Mouse (Mus musculus) lung, embryonic 14.5 days (tissue): Measurements from ENCODE around the gene Banf1. TPM values are rescaled to one million over a fixed set of nuclear protein-coding genes. Genes with fewer than 3 reads are reported as not detected.

Experiments
- ATAC-seq: fragments of 200-750 bp; cut with Nextera tagmentation; 2 replicates; pipeline ENCODE4 v1.8.0; 2017; ENCODE audit warnings: mild to moderate bottlenecking, moderate TSS enrichment, moderate library complexity; ENCODE audit not compliant: insufficient read depth
- DNase-seq: peaks from one replicate; pipeline ENCODE4 v3.0.0-alpha.2; 2015
- H3K27ac ChIP-seq: fragments of 300-500 bp; sonication (generic); 2 replicates; pipeline ENCODE4 v1.5.1; 2014; ENCODE audit warnings: low read depth, mild to moderate bottlenecking, moderate library complexity
- H3K27me3 ChIP-seq: fragments of 300-500 bp; sonication (generic); 2 replicates; pipeline ENCODE4 v1.6.1; 2014; ENCODE audit warnings: low read length, control low read depth; ENCODE audit not compliant: insufficient read depth
- H3K36me3 ChIP-seq: fragments of 300-500 bp; sonication (generic); 2 replicates; pipeline ENCODE4 v1.6.1; 2014; ENCODE audit warnings: control low read depth; ENCODE audit not compliant: insufficient read depth
- H3K4me1 ChIP-seq: fragments of 300-500 bp; sonication (generic); 2 replicates; pipeline ENCODE4 v1.6.1; 2014; ENCODE audit warnings: antibody characterized with exemption, control low read depth; ENCODE audit not compliant: insufficient read depth
- H3K4me2 ChIP-seq: fragments of 300-500 bp; sonication (generic); 2 replicates; pipeline ENCODE4 v1.6.1; 2014; ENCODE audit warnings: mild to moderate bottlenecking
- H3K4me3 ChIP-seq: fragments of 300-500 bp; sonication (generic); 2 replicates; pipeline ENCODE4 v1.5.1; 2014; ENCODE audit warnings: low read depth, low read length
- H3K9ac ChIP-seq: fragments of 300-500 bp; sonication (generic); 2 replicates; pipeline ENCODE4 v1.6.1; 2014
- H3K9me3 ChIP-seq: fragments of 300-500 bp; sonication (generic); 2 replicates; pipeline ENCODE4 v1.6.1; 2016; ENCODE audit warnings: low read depth, low read length, control low read depth
- CTCF ChIP-seq: IDR thresholded peaks from 2 replicates; pipeline ENCODE4 v1.5.1; 2016; ENCODE audit warnings: antibody characterized with exemption, low read depth
- WGBS: fragments of 180-500 bp; shearing (Covaris S2); extraction: QIAGEN DNeasy Blood & Tissue Kit; methylation state at CpG from one replicate; pipeline ENCODE4 v1.1.7; 2014; 5-methylcytosine and 5-hydroxymethylcytosine counted together
- polyA plus RNA-seq: library from polyadenylated mRNA; unstranded; fragments of >200 nt; fragmentation: Nextera tagmentation; extraction: Ambion mirVana; gene quantifications from 2 replicates; pipeline ENCODE4 v1.2.1, GENCODE M21; 2014

Gene Banf1
- polyA plus RNA-seq = 515 and 542 TPM in 2 replicates

DNA sequence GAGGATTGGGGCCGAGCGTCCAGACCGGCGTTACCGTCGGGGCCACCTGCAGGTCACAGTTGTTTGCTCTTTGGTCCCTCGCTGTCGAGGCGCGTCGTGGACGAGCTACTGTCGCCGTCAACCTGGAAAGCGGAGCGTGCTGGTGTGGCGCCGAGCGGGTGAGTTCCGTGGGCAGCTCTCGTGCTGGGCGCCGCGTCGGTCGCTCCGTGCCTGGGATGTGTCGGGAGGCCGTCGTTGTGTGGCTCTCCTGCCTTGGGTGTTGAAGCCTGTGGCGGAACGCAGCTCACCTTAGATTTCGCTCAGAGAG is at the start of gene Banf1:
Gene Banf1 (minus strand): TSS at position 116 of the 307 bp plus-strand sequence.
- DNase-seq = no peak
- no peaks in the 10 kb centered on the region for H3K27me3 ChIP-seq
- peak within 1 kb of the TSS; percentile 97 for H3K4me3 ChIP-seq
- under 1% methylated on average over 33 of the region's 33 CpGs for WGBS
- H3K9ac ChIP-seq = peak within 1 kb of the TSS; percentile 83
- ATAC-seq = no peak
- TF ChIP-seq CTCF = no peak
- H3K4me1 ChIP-seq = peaks cover 11% of the 10 kb centered on the region
- peaks cover 58% of the 10 kb centered on the region for H3K36me3 ChIP-seq
- H3K27ac ChIP-seq = peak within 1 kb of the TSS; percentile 93
- H3K4me2 ChIP-seq = peak within 1 kb of the TSS; percentile 96
- H3K9me3 ChIP-seq = no peaks in the 10 kb centered on the region

DNA sequence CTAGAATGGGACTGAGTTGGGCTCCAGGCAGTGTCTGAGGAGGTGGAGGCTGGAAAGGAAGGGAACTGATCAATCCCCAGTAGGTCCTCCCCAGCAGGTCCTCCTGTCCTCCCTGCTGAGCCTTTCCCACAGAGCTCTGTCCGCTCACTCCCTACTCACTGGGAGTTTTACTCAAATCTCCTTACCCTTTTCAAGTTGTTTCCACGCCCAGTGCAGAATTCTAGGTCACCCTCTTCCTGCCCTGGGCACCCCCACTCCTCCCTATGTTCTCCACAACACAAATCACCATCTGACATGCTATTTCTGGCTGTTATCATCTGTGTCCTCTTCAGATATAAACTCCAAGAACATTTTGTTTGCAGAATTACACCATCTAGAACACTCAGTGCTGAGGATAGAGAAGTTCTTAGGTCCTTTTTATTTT is 47.6 kb upstream of the Banf1 start:
- Histone ChIP-seq H3K36me3 (peaks cover 2% of the 10 kb centered on the region), H3K9me3 (no peaks in the 10 kb centered on the region), H3K9ac (no peak overlapping the region), H3K27me3 (no peaks in the 10 kb centered on the region), H3K4me3 (no peak overlapping the region), H3K4me1 (no peaks in the 10 kb centered on the region), H3K27ac (no peak overlapping the region), H3K4me2 (no peak overlapping the region)
- 69% methylated on average over 2 of the region's 2 CpGs for WGBS
- no peak for TF ChIP-seq CTCF
- DNase-seq (no peak), ATAC-seq (no peak)

DNA sequence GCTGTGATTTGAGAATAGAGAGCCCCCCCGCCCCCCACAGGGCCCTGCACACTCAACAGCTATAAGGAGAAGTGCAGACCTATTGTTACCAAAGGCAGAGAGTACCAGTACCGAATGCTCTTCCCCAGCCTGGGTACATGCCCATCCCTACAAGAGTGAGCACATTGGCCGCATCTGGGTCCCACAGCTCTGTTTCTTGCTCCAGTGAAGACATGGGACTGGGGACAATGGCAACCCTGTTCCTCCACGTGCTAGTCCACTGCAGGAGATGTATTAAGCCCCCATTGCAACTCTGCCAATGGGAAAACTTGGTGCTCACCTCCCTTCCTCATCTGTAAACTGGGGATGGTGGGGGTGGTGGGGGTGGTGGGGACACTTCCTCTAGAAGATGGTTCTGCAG is 46.9 kb upstream of the Banf1 start:
- Histone ChIP-seq H3K9me3 (no peaks in the 10 kb centered on the region), H3K4me1 (no peaks in the 10 kb centered on the region), H3K4me3 (no peak overlapping the region), H3K4me2 (no peak overlapping the region), H3K36me3 (no peaks in the 10 kb centered on the region), H3K27ac (no peak overlapping the region), H3K27me3 (no peaks in the 10 kb centered on the region), H3K9ac (no peak overlapping the region)
- ATAC-seq = no peak
- TF ChIP-seq CTCF = no peak
- DNase-seq = no peak
- WGBS = 73% methylated on average over 4 of the region's 4 CpGs

DNA sequence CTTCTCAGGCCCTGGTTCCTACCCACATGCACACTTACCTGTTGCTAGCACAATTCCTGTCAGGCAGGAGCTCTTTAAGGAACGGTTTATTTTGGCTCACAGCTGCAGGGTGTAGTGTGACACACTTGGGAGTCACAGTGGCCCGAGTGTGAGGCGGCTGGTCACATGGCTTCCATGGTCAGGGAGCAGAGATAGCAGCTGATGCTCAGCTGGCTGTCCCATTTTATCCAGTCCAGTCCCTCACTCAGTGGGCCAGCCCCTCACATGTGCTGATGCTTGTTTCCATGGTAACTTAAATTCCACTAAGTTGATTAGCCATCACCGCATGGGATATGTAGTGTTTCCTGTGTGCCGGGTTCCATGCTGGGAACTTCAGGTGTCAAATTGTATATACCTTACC is 45.0 kb upstream of the Banf1 start:
- no peak for TF ChIP-seq CTCF
- DNase-seq (no peak), ATAC-seq (no peak)
- Histone ChIP-seq H3K9me3 (no peaks in the 10 kb centered on the region), H3K4me1 (no peaks in the 10 kb centered on the region), H3K4me2 (no peak overlapping the region), H3K9ac (no peak overlapping the region), H3K27ac (no peak overlapping the region), H3K4me3 (no peak overlapping the region), H3K27me3 (no peaks in the 10 kb centered on the region), H3K36me3 (no peaks in the 10 kb centered on the region)
- 47% methylated on average over 5 of the region's 5 CpGs for WGBS

DNA sequence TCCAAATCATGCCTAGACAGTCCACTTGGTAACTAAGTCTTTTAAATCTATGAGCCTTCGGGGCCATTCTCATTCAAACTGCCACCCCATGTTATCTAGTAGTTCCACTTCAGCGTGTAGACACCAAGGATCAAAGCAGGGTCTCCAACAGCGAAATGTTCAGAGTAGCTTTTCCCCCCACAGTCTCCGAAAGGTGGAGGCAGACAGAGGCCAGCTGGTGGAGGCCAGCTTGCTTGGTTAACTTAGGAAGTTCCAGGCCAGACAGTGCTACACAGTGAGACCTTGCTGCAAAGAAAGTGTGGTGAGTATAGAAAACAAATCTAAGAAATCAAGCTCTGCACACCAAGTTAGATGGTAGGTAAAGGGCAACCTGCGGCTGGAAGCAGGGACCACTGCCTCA is 43.7 kb upstream of the Banf1 start:
- Histone ChIP-seq H3K27me3 (no peaks in the 10 kb centered on the region), H3K4me2 (no peak overlapping the region), H3K4me3 (no peak overlapping the region), H3K4me1 (no peaks in the 10 kb centered on the region), H3K9me3 (no peaks in the 10 kb centered on the region), H3K27ac (no peak overlapping the region), H3K9ac (no peak overlapping the region), H3K36me3 (no peaks in the 10 kb centered on the region)
- no peak for ATAC-seq
- TF ChIP-seq CTCF = no peak
- WGBS = 48% methylated on average over 5 of the region's 5 CpGs
- DNase-seq = peak; percentile 68

DNA sequence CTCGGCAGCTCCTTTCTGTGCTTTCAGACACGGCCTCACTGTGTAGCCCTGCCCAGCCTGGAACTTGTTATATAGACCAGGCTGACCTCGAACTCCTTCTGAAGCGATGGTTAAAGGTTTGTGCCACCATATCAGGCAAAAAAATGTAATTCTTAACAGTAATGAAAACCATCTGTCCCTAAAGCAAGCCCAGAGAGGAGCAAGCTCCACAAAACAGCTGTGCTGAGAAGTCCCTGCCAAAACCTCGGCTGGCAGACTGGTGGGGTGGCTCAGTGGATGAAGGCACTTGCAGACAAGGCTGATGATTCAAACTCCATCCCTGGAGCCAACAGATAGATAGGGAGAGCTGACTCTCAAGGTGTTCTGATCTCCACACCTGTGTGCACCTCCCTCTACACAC is 42.1 kb upstream of the Banf1 start:
- no peak overlapping the region for H3K27ac ChIP-seq
- DNase-seq (peak; percentile 71), ATAC-seq (peak; percentile 9; the same call in 1 of the 2 replicates)
- H3K9me3 ChIP-seq = no peaks in the 10 kb centered on the region
- no peak overlapping the region for H3K4me3 ChIP-seq
- no peaks in the 10 kb centered on the region for H3K36me3 ChIP-seq
- H3K9ac ChIP-seq = no peak overlapping the region
- TF ChIP-seq CTCF = no peak
- H3K4me1 ChIP-seq = no peaks in the 10 kb centered on the region
- H3K27me3 ChIP-seq = no peaks in the 10 kb centered on the region
- no peak overlapping the region for H3K4me2 ChIP-seq
- whole genome bisulfite sequencing = 50% methylated on average over 5 of the region's 5 CpGs

DNA sequence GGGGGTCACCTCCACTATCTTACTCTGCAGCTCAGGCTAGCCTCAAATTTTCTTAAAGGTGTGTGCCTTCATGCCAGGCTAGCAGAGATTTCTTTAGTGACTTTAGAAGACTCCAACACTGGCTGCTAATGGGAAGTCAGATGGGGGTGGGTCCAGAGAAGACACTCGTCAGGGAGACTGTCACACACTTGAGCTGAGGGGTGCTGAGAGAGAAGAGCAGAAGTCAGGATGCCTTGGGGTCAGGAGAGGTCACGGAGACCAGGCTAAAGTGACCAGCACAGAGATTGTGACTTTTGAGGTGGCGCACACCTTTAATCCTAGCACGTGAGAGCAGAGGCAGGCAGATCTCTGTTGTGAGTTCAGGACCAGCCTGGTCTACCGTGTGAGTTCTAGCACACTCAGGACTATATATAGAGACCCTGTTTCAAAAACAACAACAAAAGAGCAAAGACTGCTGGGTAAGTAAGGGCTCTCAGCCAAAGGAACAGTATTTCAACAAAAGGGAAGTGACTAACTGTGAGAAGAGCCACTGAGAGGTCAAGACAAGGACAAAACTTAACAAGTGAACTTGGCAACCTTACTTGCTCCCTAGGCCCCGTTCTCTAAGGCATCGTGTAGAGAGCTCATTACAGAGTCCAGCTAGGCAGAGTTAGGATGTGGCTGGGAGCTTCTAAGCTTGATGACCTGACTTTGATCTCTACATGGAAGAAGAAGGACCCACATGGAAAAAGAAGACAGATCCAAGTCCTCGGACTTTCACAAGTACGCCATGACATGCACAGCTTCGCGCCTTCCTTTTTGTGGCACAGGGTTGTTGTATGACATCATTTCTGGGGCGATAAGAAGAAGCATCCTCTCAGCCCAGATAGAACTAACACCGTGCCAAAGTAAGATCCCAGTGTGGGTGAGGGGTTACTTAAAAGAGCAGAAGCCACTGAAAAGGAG is 41.4 kb upstream of the Banf1 start:
- Histone ChIP-seq H3K27me3 (no peaks in the 10 kb centered on the region), H3K9me3 (no peaks in the 10 kb centered on the region), H3K27ac (no peak overlapping the region; the same call in 1 of the 2 replicates), H3K4me3 (peak overlapping the region; percentile 56; the same call in 1 of the 2 replicates), H3K4me2 (peak overlapping the region; percentile 89), H3K4me1 (no peaks in the 10 kb centered on the region), H3K36me3 (no peaks in the 10 kb centered on the region), H3K9ac (no peak overlapping the region; the same call in 1 of the 2 replicates)
- 77% methylated on average over 13 of the region's 13 CpGs for WGBS
- DNase-seq = no peak
- TF ChIP-seq CTCF = no peak
- ATAC-seq = no peak
